Mouse (Mus musculus): ENCODE measurements around the gene Tmem178b. TPM values are rescaled to one million over a fixed set of nuclear protein-coding genes. Genes with fewer than 3 reads are reported as not detected.
A peak's percentile ranks its signal among the peaks of the same experiment; 100 is the strongest.

Tmem178b gene
- total RNA-seq, 2 experiments from 2014 or later: 3.3 to 3.4 TPM

- DNase-seq: no peak
Observed at GRCm38 (mm10) chr6:40263687-40264086, 390.6 kb downstream of the Tmem178b start.

DNA sequence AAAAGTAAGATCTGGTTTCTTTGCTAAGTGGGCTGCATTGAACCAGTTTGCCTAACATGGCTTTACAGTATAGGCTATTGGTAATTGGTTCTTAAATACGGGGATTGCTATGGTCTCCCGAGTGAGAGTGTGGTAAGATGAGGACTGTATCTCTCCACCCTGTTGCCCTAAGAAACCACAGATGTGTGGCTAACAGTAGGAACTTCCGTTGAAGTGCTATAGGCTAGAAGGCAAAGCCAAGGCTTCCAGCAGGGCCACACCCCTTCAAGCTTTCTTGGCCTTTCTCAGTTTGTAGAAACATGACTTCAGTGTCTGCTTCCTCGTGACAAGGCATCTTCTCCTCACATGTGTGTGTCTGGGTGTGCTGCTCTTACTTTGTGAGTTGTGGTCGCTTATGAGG, 427.6 kb downstream of the Tmem178b start:
- no peak for DNase-seq

DNA sequence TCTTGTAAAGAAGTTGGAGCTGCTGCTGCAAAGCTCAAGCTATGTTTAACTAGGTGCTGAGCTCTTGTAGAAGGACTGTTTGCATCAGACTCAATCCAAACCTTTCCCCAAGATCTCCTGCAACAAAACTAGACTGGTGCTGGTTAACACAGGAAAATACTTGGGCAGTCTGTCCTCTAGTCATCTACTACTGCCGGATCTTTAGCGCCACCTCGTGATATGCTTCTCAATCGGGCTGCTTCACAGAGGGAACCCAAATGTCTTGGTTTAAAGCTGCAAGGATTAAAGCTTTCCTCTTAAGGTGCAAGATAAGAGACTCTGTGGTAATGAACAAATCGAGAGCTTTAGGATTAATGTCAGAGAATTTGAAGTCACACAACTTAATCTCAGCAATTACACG, 430.3 kb downstream of the Tmem178b start:
- peak; percentile 7 for DNase-seq

Other genes with a start within 250 kb of the Tmem178b start
- gene Braf, start 147.8 kb upstream of the Tmem178b start, total RNA-seq (2021): 1 to 10 TPM; 5.4 to 7.4 TPM
- 10 to 100 TPM; 55.5 to 58.8 TPM for gene Mrps33, start 62.3 kb upstream of the Tmem178b start, total RNA-seq (2021)

Data from gastrocnemius, postnatal 25 days (tissue).